Mouse (Mus musculus): ENCODE measurements around the gene Col23a1. TPM values are rescaled to one million over a fixed set of nuclear protein-coding genes. Genes with fewer than 3 reads are reported as not detected.
"Not testable (repeated sequence)": the region's sequence is repeated elsewhere in the genome, so short reads cannot be mapped to it uniquely, and the experiment has no call there.

Col23a1 gene
- polyA plus RNA-seq, 1 experiment from 2014 or later: 8.0 TPM

GRCm38 (mm10) chr11:51595459-51596083 is 305.9 kb downstream of the Col23a1 start:
- Histone ChIP-seq H3K27ac (replicated peaks) (no peak overlapping the region), H3K4me3 (no peak overlapping the region), H3K4me1 (no peaks in the 10 kb centered on the region), H3K9me3 (replicated peaks) (no peaks in the 10 kb centered on the region), H3K36me3 (peaks cover 100% of the 10 kb centered on the region), H3K27me3 (ENCODE audit: low read depth, poor library complexity, severe bottlenecking) (no peaks in the 10 kb centered on the region)
- no peak for DNase-seq (ENCODE audit: low spot score)
- WGBS: 100% methylated on average over 1 of the region's 1 CpGs

- H3K36me3 ChIP-seq: peaks cover 100% of the 10 kb centered on the region
- no peaks in the 10 kb centered on the region for H3K9me3 ChIP-seq (replicated peaks)
- 90% methylated on average over 2 of the region's 2 CpGs for WGBS
- H3K4me1 ChIP-seq: peaks cover 12% of the 10 kb centered on the region
- no peaks in the 10 kb centered on the region for H3K27me3 ChIP-seq (ENCODE audit: low read depth, poor library complexity, severe bottlenecking)
- no peak for DNase-seq (ENCODE audit: low spot score)
- H3K4me3 ChIP-seq: no peak overlapping the region
- H3K27ac ChIP-seq (replicated peaks): no peak overlapping the region
Measured at GRCm38 (mm10) chr11:51597553-51597952, 307.8 kb downstream of the Col23a1 start.

DNA sequence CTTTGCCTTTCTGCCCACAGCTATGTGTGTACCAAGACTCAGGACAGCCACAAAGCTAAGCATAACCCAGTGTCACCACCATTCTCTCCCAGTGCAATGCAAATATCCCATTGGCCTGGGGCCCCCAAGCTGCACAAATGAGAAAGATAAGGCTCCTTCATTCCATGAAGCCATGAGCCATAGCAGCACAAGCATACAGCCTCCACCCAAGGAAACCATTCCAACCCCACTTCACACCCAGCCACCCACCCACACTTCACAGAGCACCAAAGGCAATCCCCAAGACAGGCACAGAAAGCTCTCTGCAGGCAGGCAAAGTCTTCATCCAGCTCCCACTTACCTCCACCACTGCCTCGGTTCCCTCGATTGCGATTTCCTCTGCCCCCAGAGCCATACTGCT is 312.5 kb downstream of the Col23a1 start:
- Histone ChIP-seq H3K9me3 (replicated peaks) (no peaks in the 10 kb centered on the region), H3K27ac (replicated peaks) (no peak overlapping the region), H3K4me3 (peak overlapping the region; percentile 24; the same call in 1 of the 2 replicates), H3K36me3 (peaks cover 89% of the 10 kb centered on the region), H3K4me1 (peaks cover 41% of the 10 kb centered on the region), H3K27me3 (ENCODE audit: low read depth, poor library complexity, severe bottlenecking) (no peaks in the 10 kb centered on the region)
- no peak for DNase-seq (ENCODE audit: low spot score)
- 98% methylated on average over 3 of the region's 3 CpGs for WGBS

GRCm38 (mm10) chr11:51605602-51606446 is 316.1 kb downstream of the Col23a1 start:
- Histone ChIP-seq H3K36me3 (peaks cover 53% of the 10 kb centered on the region), H3K27me3 (ENCODE audit: low read depth, poor library complexity, severe bottlenecking) (no peaks in the 10 kb centered on the region), H3K27ac (replicated peaks) (peak overlapping the region; percentile 100), H3K4me1 (peaks cover 48% of the 10 kb centered on the region), H3K9me3 (replicated peaks) (no peaks in the 10 kb centered on the region), H3K4me3 (peak overlapping the region; percentile 100)
- under 1% methylated on average over 81 of the region's 81 CpGs for WGBS
- DNase-seq (ENCODE audit: low spot score): peak; percentile 78

DNA sequence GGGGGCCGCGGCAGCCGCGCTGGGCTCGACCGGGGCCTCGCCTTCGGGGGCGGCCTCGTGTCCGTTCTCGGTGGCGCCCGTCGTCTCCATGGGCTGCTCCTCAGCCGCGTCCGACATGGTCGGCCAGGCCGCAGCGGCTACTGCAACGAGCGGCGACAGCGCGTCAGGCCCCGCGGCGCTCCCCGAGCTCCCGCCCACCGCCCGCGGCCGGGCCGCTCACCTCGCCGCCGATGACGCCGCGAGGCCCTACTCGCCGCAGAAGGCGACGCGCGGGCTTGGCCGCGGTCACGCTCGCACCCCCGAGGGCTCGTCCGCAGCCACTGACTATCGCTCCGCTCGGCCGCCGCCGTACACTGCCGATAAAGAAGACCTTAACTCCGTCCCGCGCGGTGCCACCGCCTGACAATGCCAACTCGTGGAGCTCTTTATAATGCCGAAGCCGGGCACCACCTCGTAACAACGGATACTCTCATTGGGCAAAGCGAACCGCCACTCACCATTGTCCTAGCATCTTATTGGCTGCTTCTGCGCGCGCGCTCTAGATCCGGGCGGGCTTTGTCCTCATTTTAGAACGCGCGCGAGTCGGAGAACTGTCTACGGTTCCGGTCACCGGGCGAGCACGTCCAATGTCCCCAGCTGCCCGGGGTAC is 316.9 kb downstream of the Col23a1 start, which contains the start of gene Hnrnpab:
TSS of gene Hnrnpab (minus strand) at position 401 of the 649 bp plus-strand sequence.
- peak; percentile 98 for DNase-seq (ENCODE audit: low spot score)
- Histone ChIP-seq H3K36me3 (peaks cover 45% of the 10 kb centered on the region), H3K27ac (replicated peaks) (peak within 1 kb of the TSS; percentile 100), H3K9me3 (replicated peaks) (no peaks in the 10 kb centered on the region), H3K27me3 (ENCODE audit: low read depth, poor library complexity, severe bottlenecking) (no peaks in the 10 kb centered on the region), H3K4me1 (peaks cover 45% of the 10 kb centered on the region), H3K4me3 (peak within 1 kb of the TSS; percentile 100)
- under 1% methylated on average over 91 of the region's 91 CpGs for WGBS

- H3K27me3 ChIP-seq (ENCODE audit: low read depth, poor library complexity, severe bottlenecking): no peaks in the 10 kb centered on the region
- H3K36me3 ChIP-seq: peaks cover 39% of the 10 kb centered on the region
- H3K9me3 ChIP-seq (replicated peaks): no peaks in the 10 kb centered on the region
- H3K27ac ChIP-seq (replicated peaks): peak overlapping the region; percentile 100
- 11% methylated on average over 15 of the region's 15 CpGs for WGBS
- peaks cover 39% of the 10 kb centered on the region for H3K4me1 ChIP-seq
- no peak for DNase-seq (ENCODE audit: low spot score)
- peak overlapping the region; percentile 100 for H3K4me3 ChIP-seq
Measured at GRCm38 (mm10) chr11:51607096-51607738, 317.5 kb downstream of the Col23a1 start.

DNA sequence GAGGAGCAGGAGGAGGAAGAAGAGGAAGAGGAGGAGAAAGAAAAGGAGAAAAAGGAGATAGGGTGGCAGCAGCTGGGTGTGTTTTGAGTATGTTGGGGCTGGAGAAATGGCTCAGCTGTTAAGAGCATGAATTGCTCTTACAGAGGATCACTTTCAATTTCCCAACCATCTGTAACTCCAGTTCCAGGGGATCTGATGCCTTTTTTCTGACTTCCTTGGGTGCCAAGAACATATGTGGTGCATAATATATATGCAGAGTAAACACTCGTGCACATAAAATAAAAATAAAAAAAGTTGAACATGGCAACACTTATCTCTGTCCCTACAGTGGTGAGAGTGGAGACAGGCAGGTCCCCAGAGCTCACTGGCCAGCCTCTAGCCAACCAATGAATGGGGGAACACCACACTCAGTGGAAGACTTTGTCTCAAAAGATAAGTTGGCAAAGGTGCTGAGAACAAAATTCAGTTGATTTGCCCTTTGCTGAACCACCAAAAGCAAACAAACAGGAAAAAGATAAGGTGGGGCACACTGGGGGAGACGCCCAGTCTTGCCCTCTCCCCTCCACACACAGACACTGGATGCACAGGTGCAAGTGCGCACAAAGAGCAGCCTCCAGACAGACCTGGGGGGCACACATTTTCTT is 319.7 kb downstream of the Col23a1 start:
- Histone ChIP-seq H3K4me1 (peaks cover 18% of the 10 kb centered on the region), H3K27ac (replicated peaks) (no peak overlapping the region), H3K36me3 (peaks cover 17% of the 10 kb centered on the region), H3K9me3 (replicated peaks) (no peaks in the 10 kb centered on the region), H3K27me3 (ENCODE audit: low read depth, poor library complexity, severe bottlenecking) (no peaks in the 10 kb centered on the region), H3K4me3 (no peak overlapping the region)
- 84% methylated on average over 3 of the region's 3 CpGs for WGBS
- DNase-seq (ENCODE audit: low spot score): no peak

- Histone ChIP-seq H3K4me1 (peaks cover 13% of the 10 kb centered on the region), H3K36me3 (peaks cover 12% of the 10 kb centered on the region)
- not testable (repeated sequence) for DNase-seq (ENCODE audit: low spot score); H3K27me3 ChIP-seq (ENCODE audit: low read depth, poor library complexity, severe bottlenecking); H3K27ac ChIP-seq (replicated peaks); H3K9me3 ChIP-seq (replicated peaks); H3K4me3 ChIP-seq
- 86% methylated on average over 5 of the region's 5 CpGs for WGBS
Measured at GRCm38 (mm10) chr11:51609940-51610339, 320.2 kb downstream of the Col23a1 start.

DNA sequence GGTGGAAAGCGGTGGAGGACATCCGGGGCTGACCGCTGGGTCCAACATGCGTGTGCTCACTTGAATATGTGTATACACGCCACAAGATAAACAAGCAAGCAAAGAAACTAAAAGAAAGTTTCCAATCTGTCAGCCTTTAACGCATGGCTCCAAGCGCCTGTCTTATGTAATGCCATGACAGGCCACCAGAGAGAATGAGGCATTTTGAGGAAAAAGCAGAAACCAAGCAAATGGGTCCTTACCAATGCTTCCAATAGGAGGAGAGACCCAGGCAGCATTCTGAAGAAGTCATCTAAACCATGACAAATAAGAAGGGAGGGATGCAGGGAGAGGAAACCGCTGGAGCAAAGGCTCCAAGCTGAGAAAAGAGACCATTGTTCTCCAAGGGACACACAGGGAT is 324.5 kb downstream of the Col23a1 start:
- 84% methylated on average over 8 of the region's 8 CpGs for WGBS
- H3K27ac ChIP-seq (replicated peaks): no peak overlapping the region
- peaks cover 3% of the 10 kb centered on the region; the same call in 1 of the 2 replicates for H3K27me3 ChIP-seq (ENCODE audit: low read depth, poor library complexity, severe bottlenecking)

DNA sequence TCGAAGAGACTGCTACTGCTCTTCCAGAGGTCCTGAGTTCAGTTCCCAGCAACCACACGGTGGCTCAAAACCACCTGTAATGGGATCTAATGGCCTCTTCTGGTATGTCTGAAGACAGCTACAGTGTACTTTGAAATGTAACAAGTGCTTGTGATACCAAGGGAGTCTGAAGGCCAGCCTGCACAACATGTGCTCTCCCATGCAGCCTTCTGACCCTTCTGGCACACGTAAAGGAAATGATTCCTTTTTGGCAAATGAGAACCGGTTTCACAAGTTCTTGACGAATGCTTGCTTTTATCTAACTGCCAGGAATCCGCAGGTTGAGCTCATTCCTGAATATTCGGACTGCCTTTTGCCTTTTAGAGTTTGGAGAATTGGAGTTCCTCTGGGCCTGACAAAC is 325.4 kb downstream of the Col23a1 start:
- Histone ChIP-seq H3K4me1 (peaks cover 14% of the 10 kb centered on the region), H3K27me3 (ENCODE audit: low read depth, poor library complexity, severe bottlenecking) (peaks cover 3% of the 10 kb centered on the region; the same call in 1 of the 2 replicates), H3K36me3 (no peaks in the 10 kb centered on the region), H3K4me3 (peak overlapping the region; percentile 46), H3K9me3 (replicated peaks) (no peaks in the 10 kb centered on the region), H3K27ac (replicated peaks) (peak overlapping the region; percentile 82)
- 49% methylated on average over 7 of the region's 7 CpGs for WGBS
- no peak for DNase-seq (ENCODE audit: low spot score)

More for the DNA sequence above, 324.5 kb downstream of the Col23a1 start:
- DNase-seq (ENCODE audit: low spot score): no peak
- Histone ChIP-seq H3K36me3 (no peaks in the 10 kb centered on the region), H3K9me3 (replicated peaks) (no peaks in the 10 kb centered on the region), H3K4me3 (no peak overlapping the region), H3K4me1 (peaks cover 14% of the 10 kb centered on the region)

DNA sequence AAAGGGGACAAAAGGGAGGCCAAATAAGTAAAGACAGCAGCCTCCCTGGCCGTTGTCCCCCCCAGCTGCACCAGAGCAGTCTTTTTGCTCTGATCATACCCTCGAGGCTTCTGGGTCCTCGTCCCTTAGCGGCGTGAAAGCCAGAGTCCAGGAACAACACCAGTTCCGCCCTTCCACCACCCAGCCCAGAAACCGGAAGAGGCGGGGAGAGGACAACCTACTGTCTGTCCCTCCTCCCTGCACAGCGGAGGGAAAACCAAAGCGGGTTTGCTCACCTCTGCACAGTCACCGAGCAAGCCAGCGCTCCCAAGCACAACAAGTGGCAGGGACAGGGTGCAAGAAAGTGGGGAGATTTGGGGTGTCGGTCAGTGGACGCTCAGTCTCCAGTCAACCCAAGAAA is 325.9 kb downstream of the Col23a1 start:
- Histone ChIP-seq H3K4me3 (peak overlapping the region; percentile 46), H3K27ac (replicated peaks) (peak overlapping the region; percentile 82), H3K36me3 (no peaks in the 10 kb centered on the region), H3K27me3 (ENCODE audit: low read depth, poor library complexity, severe bottlenecking) (peaks cover 3% of the 10 kb centered on the region; the same call in 1 of the 2 replicates), H3K4me1 (peaks cover 19% of the 10 kb centered on the region), H3K9me3 (replicated peaks) (no peaks in the 10 kb centered on the region)
- DNase-seq (ENCODE audit: low spot score): peak; percentile 72
- 3% methylated on average over 14 of the region's 14 CpGs for WGBS

- peak overlapping the region; percentile 82 for H3K27ac ChIP-seq (replicated peaks)
- H3K4me3 ChIP-seq: peak overlapping the region; percentile 46
- not testable (repeated sequence) for H3K9me3 ChIP-seq (replicated peaks); H3K27me3 ChIP-seq (ENCODE audit: low read depth, poor library complexity, severe bottlenecking); H3K36me3 ChIP-seq; DNase-seq (ENCODE audit: low spot score)
- peaks cover 24% of the 10 kb centered on the region for H3K4me1 ChIP-seq
- 94% methylated on average over 7 of the region's 7 CpGs for WGBS
Measured at GRCm38 (mm10) chr11:51616113-51616512, 326.4 kb downstream of the Col23a1 start.

Measured in midbrain, embryonic 10.5 days (tissue).